Mouse (Mus musculus) forelimb bud, embryonic 11.5 days (tissue): ENCODE data around the gene Ptpn23.
A peak's percentile ranks its signal among the peaks of the same experiment; 100 is the strongest.
"Not testable (repeated sequence)": the region's sequence is repeated elsewhere in the genome, so short reads cannot be mapped to it uniquely, and the experiment has no call there.

ENCODE experiments used
- DNase-seq: peaks from one replicate; pipeline ENCODE4 v3.0.0-alpha.2; 2012; ENCODE audit warnings: low read depth, low spot score

The Ptpn23 gene

GRCm38 (mm10) chr9:110408099-110408773 lies at the start of gene Ptpn23:
TSS of gene Ptpn23 (minus strand) at chr9:110408213.
- DNase-seq, result peak; percentile 98

GRCm38 (mm10) chr9:110452523-110452922 lies 44.5 kb upstream of the Ptpn23 start:
- DNase-seq, result no peak

DNA sequence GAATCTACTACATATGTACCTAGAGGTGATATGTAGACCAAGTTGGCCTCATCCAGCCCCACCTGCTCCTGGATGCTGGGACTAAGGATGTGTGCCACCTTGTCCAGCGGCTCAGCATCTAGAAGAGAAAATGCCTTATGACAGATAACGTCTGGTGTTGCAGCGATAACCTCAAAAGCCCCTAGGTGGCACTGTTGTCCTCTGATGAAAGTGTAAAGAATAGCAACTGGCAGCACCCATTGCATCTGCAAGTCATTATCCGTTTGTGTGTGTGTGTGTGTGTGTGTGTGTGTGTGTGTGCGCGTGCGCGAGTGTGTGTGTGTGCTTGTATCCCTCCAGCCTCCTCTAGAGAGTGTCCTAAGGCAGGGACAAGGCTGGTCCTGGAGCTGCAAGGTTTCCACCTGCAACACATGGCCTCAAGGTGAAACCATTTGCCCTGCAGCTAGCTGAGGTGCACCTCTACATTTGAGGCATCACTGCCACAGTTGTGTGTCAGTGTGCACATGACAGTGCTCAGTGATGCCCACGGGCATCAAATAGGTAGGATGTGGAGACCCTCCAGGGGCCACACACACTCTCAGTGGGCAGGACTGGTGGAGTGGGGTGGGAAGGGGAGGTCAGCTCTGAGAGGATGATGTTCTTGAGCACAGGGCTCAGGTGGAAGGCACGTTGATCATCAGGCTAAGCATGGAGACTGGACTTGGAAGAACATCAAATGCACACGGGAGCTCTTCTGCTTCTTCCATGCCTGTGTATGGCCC lies 41.0 kb upstream of the Ptpn23 start:
- peak; percentile 88 for DNase-seq

DNA sequence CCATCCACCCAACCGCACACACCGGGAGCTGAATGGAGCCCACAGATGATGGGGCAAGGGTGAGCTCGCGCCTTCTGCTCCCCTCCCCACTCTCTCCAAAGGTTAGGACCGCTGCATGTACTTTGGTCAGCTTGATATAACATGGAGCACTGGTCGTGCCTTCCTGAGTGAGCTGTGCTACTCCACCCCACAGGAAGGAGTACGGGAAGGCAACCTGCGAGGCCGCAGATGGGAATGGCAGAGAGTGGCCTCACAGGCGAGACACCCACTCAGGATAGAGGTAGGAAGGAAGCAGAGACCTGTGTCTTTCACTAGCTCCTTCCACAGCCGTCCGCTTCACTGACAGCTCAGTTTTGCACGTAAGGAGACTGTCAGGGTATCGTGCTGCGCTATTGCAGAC lies 40.3 kb upstream of the Ptpn23 start:
- DNase-seq, result no peak

GRCm38 (mm10) chr9:110440559-110440958 lies 32.5 kb upstream of the Ptpn23 start:
- DNase-seq, result no peak

DNA sequence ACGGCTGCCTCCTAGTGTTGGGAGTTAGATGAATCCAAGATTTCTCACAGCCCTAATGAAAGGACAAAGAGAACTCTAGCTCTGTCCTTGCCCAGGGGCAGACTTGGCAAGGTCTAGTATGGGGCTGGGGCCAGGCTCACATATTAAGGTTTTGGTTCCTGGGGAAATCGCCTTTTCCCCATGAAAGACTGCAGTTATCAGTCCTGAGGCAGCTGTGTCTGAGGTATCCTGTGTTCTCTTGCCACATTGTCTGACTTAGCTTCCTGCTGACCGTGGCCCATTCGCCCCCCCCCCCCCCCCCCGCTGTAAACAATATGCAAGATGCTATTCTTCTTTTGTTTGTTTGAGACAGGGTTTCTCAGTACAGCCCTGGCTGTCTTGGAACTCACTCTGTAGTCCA lies 32.0 kb upstream of the Ptpn23 start:
- DNase-seq, result no peak

DNA sequence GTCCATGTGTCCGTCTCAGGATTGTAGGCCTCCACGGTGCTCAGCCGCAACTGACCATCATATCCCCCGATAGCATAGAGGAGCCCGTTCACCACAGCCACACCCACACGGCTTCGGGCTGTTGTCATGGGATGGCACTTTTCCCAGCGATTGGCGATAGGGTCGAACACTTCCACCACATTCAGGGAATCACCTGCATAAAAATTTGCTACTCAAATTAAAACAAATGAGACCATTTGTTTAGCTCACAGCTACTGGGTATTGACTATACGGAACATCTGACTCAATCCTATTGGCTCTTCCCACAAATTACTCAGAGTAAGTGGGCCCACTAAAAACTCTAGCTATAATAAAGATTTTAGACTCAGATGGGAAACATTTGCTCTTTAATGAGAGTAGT lies 28.0 kb upstream of the Ptpn23 start:
- DNase-seq, result no peak

DNA sequence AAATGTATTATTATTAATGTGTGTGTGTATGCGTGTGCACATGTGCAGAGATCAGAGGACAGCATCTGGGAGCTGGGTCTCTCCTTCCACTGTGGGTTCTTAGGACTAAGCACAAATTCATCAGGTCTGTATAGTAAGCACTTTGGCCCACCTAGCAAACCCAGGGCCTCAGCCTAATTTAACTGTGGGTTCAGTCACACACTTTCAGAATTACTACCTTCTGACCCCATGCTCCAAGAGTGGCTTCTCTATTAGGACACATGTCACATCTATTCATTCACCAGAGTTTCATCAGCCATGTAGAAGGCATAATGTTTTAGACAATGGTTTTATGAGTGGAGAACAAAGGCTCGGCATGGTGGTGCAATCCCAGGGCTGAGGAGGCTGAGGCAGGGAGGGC lies 25.0 kb upstream of the Ptpn23 start:
- no peak for DNase-seq

- DNase-seq, result no peak
Observed at GRCm38 (mm10) chr9:110431241-110431640, 23.2 kb upstream of the Ptpn23 start.

DNA sequence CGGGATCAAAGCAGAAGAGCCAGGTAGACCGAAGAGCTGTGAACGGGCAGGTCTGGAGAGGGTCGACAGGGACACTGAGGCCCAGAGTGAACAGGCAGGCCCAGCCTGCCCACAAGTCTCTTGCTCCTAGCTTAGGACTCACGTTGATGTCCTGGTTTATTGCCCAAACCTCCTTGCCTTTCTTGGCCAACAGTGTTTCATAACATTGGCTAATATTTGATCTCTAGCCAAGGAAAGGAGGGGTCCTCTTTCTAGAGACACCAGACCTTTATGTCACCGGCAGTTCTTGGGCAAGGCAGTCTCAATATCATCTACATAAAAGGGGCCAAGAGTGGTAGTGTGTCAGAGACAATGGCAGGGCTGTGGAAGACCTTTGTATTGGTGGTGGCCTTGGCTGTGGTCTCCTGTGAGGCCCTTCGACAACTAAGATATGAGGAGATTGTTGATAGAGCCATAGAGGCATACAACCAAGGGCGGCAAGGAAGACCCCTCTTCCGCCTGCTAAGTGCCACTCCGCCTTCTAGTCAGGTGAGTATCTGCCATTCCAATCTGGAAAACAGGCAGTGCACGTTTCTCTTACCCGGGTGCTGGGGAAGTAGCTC lies 11.6 kb upstream of the Ptpn23 start, which contains the start of gene Ngp:
Ngp (plus strand) TSS at position 237 of the 602 bp plus-strand sequence.
- DNase-seq, result no peak

DNA sequence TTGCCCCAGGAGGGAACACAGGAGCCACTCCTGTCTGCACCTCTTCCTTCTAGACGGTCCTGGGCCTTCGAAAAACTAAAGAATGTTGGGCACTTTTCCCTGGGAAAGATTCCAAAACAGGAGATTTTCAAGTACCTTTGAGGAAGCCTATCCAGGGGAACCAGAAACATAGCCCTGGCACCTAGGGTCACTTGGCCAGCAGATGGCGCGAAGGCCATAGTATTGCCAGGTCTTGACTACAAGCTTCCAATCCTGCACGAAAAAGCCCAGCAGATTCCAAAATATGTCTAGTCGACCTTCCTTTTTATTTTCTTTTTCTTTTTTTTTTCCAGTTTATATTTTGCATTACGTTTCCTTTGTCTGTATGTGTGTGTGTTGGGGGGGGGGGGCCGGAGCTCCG lies 5.8 kb upstream of the Ptpn23 start:
- peak; percentile 41 for DNase-seq

- DNase-seq, result no peak
Observed at GRCm38 (mm10) chr9:110412926-110413325, 4.9 kb upstream of the Ptpn23 start.

DNA sequence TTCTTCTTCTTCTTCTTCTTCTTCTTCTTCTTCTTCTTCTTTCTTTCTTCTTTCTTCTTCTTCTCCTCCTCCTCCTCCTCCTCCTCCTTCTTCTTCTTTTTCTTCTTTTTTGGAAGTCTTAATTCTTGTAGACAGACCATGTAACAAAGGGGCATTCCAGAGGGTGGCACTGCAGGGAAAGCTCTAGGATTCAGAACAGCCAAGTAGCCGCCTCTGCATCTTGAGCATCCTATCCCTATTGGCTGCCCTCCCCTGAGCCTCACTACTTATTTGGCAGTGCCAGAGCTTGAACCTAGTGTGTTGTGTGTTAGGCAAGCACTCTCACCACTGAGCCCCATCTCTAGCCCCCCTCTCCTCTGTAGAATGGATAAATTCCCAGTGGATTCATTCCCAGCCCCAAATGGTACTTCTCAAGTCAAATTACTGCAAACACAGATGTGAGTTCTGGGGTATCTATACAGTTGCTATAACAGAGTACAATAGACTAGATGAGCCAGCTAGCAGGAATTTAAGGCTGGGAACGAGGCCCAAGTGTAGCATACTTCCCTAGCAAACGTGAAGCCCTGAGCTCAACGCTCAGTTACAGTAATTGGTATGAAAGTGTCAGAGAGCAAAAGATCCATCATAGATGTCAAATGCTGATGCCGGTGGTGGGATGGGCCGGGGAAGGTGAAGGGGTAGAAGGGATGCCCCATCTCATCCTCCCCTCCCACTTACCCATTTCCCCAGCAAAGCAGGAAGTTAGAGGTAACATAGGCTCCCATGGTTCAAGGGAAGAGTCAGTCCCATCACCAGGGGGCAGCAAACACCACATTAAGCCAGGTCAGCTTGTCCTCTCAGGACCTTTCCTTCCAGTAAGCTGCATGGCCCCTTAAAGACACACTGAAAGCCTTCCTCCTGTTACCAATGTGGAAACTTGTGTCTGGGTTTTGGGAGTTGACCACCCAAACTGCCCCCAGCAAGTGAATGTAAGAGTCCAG lies 3.2 kb upstream of the Ptpn23 start:
- DNase-seq, result peak; percentile 82

- peak; percentile 13 for DNase-seq
Observed at GRCm38 (mm10) chr9:110407311-110408098, 508 bp downstream of the Ptpn23 start.

GRCm38 (mm10) chr9:110403240-110403639 lies 4.8 kb downstream of the Ptpn23 start:
- DNase-seq, result not testable (repeated sequence)

DNA sequence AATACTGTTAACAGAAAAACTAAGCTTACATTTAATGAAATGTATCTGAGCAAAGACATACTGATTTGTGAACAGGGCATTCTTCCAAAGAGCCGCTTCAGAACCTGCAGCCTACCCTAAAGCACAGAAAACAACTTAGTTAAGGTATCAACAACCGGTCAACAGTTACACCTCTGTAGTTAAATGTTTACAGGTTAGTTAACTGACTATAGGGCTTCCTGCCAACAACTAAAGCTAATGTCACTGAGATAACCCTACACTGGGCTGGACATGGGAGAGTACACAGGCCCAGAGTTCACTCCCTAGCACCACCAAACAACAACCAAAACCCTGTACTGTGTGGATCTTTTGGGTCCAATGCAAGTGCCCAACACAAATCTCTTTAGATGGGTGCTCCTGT lies 5.3 kb downstream of the Ptpn23 start:
- DNase-seq, result no peak

DNA sequence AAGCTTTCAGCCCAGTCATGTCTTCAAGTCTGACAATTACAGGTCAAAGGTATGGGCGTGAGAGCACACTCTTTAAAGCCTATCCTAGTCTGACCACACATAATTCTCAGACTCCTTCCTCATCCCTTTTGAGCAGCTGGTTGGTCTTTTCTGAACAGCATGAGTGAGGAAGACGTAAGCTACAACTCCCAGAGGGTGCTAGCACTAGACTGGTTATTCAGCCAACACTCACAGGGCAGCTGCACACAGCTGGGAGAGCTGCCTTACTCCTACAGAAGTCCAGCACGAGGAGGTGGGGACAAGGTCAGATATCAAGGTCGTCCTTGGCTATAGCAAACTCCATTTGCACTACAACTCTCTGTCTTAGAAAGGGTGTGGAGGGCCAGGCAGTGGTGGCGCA lies 7.4 kb downstream of the Ptpn23 start:
- no peak for DNase-seq

DNA sequence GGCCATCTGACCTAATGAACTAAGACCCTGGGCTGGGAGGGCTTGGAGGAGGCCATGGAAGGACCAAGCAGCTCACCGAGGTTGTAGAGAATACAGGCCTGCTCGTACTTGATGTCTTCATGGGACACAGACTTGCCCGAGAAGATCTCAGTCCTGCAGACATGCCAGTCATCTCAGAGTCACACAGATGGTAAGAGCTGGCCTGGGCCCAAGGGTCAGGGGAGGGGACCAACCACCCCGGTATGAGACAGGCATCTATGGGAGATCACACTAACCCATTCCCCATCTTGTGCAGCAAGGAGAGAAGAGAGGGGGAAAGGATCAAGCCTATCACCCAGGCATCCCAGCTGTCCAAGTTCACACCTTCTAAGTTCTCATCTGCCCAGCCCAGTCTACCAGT lies 14.7 kb downstream of the Ptpn23 start:
- DNase-seq, result no peak

- DNase-seq, result no peak
Observed at GRCm38 (mm10) chr9:110390843-110391242, 17.2 kb downstream of the Ptpn23 start.

DNA sequence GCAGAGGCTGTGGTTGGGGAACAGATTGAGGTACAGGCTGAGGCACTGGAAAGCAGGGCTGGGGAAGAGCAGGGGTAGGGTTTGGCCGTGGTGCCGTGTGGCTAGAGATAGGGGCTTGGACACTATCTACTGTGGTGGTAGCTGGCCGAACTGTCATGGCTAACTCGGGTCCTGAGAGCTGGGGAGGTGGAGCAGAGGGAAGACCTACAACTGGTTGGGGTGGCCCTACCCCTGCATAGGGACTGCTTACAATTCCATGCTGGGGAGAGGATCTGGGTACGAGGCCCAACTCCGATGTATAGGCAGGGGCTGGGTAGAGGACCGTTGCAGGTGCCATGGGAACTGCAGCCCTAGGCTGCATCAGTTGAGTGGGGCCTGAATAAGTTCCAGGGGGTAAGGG lies 20.0 kb downstream of the Ptpn23 start:
- no peak for DNase-seq
